Mouse (Mus musculus) liver, embryonic 11.5 days (tissue): ENCODE results near the gene Hdac4. TPM values are rescaled to one million over a fixed set of nuclear protein-coding genes. Genes with fewer than 3 reads are reported as not detected.

Source experiments
- ATAC-seq: fragments of 200-750 bp; cut with Nextera tagmentation; replicated peaks from 2 replicates; pipeline ENCODE4 v1.8.0; 2017; ENCODE audit warnings: moderate number of reproducible peaks, mild to moderate bottlenecking, moderate TSS enrichment, moderate library complexity; ENCODE audit not compliant: low FRiP score
- DNase-seq: peaks from one replicate; pipeline ENCODE4 v3.0.0-alpha.2; 2017; ENCODE audit warnings: low spot score
- H3K27ac ChIP-seq: fragments of 300-500 bp; sonication (generic); 2 replicates; pipeline ENCODE4 v1.5.1; 2014; ENCODE audit warnings: mild to moderate bottlenecking, low read depth, low read length, control low read depth
- H3K27me3 ChIP-seq: fragments of 300-500 bp; sonication (generic); replicated peaks from 2 replicates; pipeline ENCODE4 v1.6.1; 2014; ENCODE audit warnings: low read length, mixed read lengths; ENCODE audit not compliant: control insufficient read depth, insufficient read depth
- H3K36me3 ChIP-seq: fragments of 300-500 bp; sonication (generic); 2 replicates; pipeline ENCODE4 v1.6.1; 2014; ENCODE audit warnings: mild to moderate bottlenecking, low read length, moderate library complexity, mixed read lengths; ENCODE audit not compliant: control insufficient read depth, insufficient read depth
- H3K4me1 ChIP-seq: fragments of 300-500 bp; sonication (generic); replicated peaks from 2 replicates; pipeline ENCODE4 v1.6.1; 2014; ENCODE audit warnings: low read length, mixed read lengths; ENCODE audit not compliant: control insufficient read depth, insufficient read depth
- H3K4me2 ChIP-seq: fragments of 300-500 bp; sonication (generic); 2 replicates; pipeline ENCODE4 v1.6.1; 2014; ENCODE audit warnings: mild to moderate bottlenecking, control low read depth, moderate library complexity
- H3K4me3 ChIP-seq: fragments of 300-500 bp; sonication (generic); 2 replicates; pipeline ENCODE4 v1.5.1; 2014; ENCODE audit warnings: low read depth, low read length, control low read depth
- H3K9ac ChIP-seq: fragments of 300-500 bp; sonication (generic); 2 replicates; pipeline ENCODE4 v1.6.1; 2014; ENCODE audit warnings: low read depth, low read length, control low read depth
- H3K9me3 ChIP-seq: fragments of 300-500 bp; sonication (generic); 2 replicates; pipeline ENCODE4 v1.6.1; 2016; ENCODE audit warnings: low read length, inconsistent platforms, mixed read lengths; ENCODE audit not compliant: control insufficient read depth
- WGBS: fragments of 180-500 bp; shearing (Covaris S2); extraction: QIAGEN DNeasy Blood & Tissue Kit; methylation state at CpG from one replicate; pipeline ENCODE4 v1.1.7; 2014; 5-methylcytosine and 5-hydroxymethylcytosine counted together
- polyA plus RNA-seq: library from polyadenylated mRNA; unstranded; fragments of >200 nt; fragmentation: Nextera tagmentation; extraction: Ambion mirVana; gene quantifications from 2 replicates; pipeline ENCODE4 v1.2.1, GENCODE M21; 2014

Hdac4 gene
- polyA plus RNA-seq, 1 experiment from 2014 or later: 12.0 TPM

DNA sequence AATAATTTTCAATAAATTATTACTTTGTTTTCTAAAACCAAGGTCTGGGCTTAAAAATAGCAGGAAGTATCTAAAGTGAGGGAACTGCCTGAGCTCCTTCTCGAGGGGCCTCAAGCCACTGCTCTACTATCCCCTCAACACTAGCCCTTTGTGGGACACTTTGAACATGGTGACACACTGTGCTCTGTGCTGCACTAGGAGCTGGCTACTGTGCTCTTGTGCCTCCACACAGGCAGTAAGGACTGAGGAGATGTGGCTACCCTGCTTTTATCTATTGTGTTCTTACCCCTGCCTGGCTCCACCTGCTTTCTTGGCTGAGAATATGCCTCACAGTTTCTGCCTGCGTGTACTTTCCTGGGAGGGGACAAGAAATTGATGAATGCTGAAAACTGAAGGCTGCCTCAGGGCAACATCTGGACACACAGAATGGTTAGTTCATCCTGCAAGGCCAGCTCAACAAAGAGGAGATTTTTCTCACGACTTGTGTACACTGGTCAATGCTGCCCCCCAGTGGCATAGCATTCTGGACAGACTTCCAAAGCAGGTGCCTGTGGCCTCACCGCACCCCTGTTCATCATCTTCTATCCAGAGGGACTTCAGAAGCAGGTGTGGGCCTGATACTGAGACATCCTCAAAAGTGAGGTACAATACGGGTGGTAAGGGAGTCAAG lies 226.7 kb downstream of the Hdac4 start:
- no peak overlapping the region for H3K4me2 ChIP-seq
- no peak for ATAC-seq
- H3K27me3 ChIP-seq: no peaks in the 10 kb centered on the region
- no peaks in the 10 kb centered on the region for H3K9me3 ChIP-seq
- no peak overlapping the region for H3K27ac ChIP-seq
- no peak overlapping the region for H3K9ac ChIP-seq
- H3K4me3 ChIP-seq: no peak overlapping the region
- no peaks in the 10 kb centered on the region for H3K4me1 ChIP-seq
- WGBS: 71% methylated on average over 5 of the region's 5 CpGs
- H3K36me3 ChIP-seq: peaks cover 14% of the 10 kb centered on the region
- DNase-seq: no peak

- Histone ChIP-seq H3K36me3 (peaks cover 9% of the 10 kb centered on the region), H3K27me3 (no peaks in the 10 kb centered on the region), H3K9ac (no peak overlapping the region), H3K9me3 (no peaks in the 10 kb centered on the region), H3K27ac (no peak overlapping the region), H3K4me2 (no peak overlapping the region), H3K4me3 (no peak overlapping the region), H3K4me1 (no peaks in the 10 kb centered on the region)
- 87% methylated on average over 1 of the region's 1 CpGs for WGBS
- ATAC-seq: no peak
- no peak for DNase-seq
Measured at GRCm38 (mm10) chr1:91967041-91967440, 228.5 kb downstream of the Hdac4 start.

- no peaks in the 10 kb centered on the region for H3K9me3 ChIP-seq
- no peaks in the 10 kb centered on the region for H3K27me3 ChIP-seq
- DNase-seq: no peak
- H3K4me1 ChIP-seq: no peaks in the 10 kb centered on the region
- WGBS: 81% methylated on average over 9 of the region's 9 CpGs
- H3K4me2 ChIP-seq: no peak overlapping the region
- H3K4me3 ChIP-seq: no peak overlapping the region
- H3K9ac ChIP-seq: no peak overlapping the region
- ATAC-seq: no peak
- H3K36me3 ChIP-seq: peaks cover 7% of the 10 kb centered on the region
- H3K27ac ChIP-seq: no peak overlapping the region
Measured at GRCm38 (mm10) chr1:91964486-91965335, 230.8 kb downstream of the Hdac4 start.

DNA sequence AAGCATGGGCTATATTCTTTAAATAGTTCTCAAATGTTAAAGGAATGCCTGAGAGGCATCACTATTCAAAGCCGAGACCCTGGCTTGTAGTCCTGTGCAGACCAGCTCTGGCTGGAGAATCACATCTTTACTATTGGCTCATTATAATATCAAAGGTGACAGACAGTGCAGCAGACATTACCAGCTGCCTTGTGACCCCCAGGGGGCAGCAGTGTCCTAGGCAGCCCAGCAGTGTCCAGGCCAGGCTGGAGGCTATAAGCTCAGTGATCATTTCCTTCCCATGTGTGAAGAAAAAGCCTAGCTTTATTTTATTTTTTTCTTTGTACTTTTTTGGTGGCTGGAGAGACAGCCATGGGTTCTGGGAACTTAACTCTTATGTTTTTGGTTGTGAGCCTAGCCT lies 233.2 kb downstream of the Hdac4 start:
- H3K4me1 ChIP-seq: no peaks in the 10 kb centered on the region
- WGBS: 69% methylated on average over 1 of the region's 1 CpGs
- DNase-seq (peak; percentile 41), ATAC-seq (no peak)
- H3K36me3 ChIP-seq: peaks cover 2% of the 10 kb centered on the region
- no peaks in the 10 kb centered on the region for H3K27me3 ChIP-seq
- no peak overlapping the region for H3K9ac ChIP-seq
- no peak overlapping the region for H3K4me3 ChIP-seq
- no peak overlapping the region for H3K27ac ChIP-seq
- no peaks in the 10 kb centered on the region for H3K9me3 ChIP-seq
- no peak overlapping the region for H3K4me2 ChIP-seq

DNA sequence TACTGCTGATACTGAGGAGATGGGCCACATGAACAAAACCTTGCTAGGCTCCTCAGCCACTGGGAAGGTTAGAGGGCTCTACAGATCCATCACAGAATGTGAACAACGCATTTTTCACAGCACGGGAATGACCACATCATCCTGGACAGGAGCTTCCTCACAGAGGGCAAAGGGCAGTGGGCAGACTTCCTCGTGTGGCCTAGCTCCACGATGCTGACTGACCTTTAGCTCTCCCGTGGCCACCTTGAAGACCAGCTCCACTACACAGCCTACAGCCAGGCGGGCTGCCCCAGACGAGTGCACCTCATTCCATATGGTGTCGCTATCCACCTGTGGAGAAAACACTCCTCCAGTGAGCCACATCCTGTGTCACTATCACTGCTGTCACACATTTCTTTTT lies 234.3 kb downstream of the Hdac4 start:
- DNase-seq (no peak), ATAC-seq (no peak)
- Histone ChIP-seq H3K4me2 (no peak overlapping the region), H3K36me3 (peaks cover 2% of the 10 kb centered on the region), H3K9me3 (no peaks in the 10 kb centered on the region), H3K4me3 (no peak overlapping the region), H3K4me1 (no peaks in the 10 kb centered on the region), H3K27me3 (no peaks in the 10 kb centered on the region), H3K27ac (no peak overlapping the region), H3K9ac (no peak overlapping the region)
- WGBS: 67% methylated on average over 8 of the region's 8 CpGs

- Histone ChIP-seq H3K27ac (no peak overlapping the region), H3K4me1 (no peaks in the 10 kb centered on the region), H3K36me3 (peaks cover 2% of the 10 kb centered on the region), H3K9ac (no peak overlapping the region), H3K4me2 (no peak overlapping the region), H3K9me3 (no peaks in the 10 kb centered on the region), H3K27me3 (no peaks in the 10 kb centered on the region), H3K4me3 (no peak overlapping the region)
- ATAC-seq (no peak), DNase-seq (no peak)
- WGBS: 89% methylated on average over 3 of the region's 3 CpGs
Measured at GRCm38 (mm10) chr1:91959891-91960290, 235.6 kb downstream of the Hdac4 start.

- no peaks in the 10 kb centered on the region for H3K4me1 ChIP-seq
- H3K36me3 ChIP-seq: no peaks in the 10 kb centered on the region; the same call in 1 of the 2 replicates
- no peak overlapping the region for H3K4me2 ChIP-seq
- no peak overlapping the region for H3K27ac ChIP-seq
- no peak overlapping the region for H3K4me3 ChIP-seq
- no peaks in the 10 kb centered on the region for H3K27me3 ChIP-seq
- H3K9ac ChIP-seq: no peak overlapping the region
- no peaks in the 10 kb centered on the region for H3K9me3 ChIP-seq
- 83% methylated on average over 5 of the region's 5 CpGs for WGBS
- DNase-seq: no peak
- ATAC-seq: no peak
Measured at GRCm38 (mm10) chr1:91959044-91959443, 236.5 kb downstream of the Hdac4 start.

GRCm38 (mm10) chr1:91956229-91956628 lies 239.3 kb downstream of the Hdac4 start:
- no peaks in the 10 kb centered on the region for H3K27me3 ChIP-seq
- ATAC-seq (no peak), DNase-seq (no peak)
- no peak overlapping the region for H3K27ac ChIP-seq
- no peak overlapping the region for H3K4me3 ChIP-seq
- no peaks in the 10 kb centered on the region for H3K9me3 ChIP-seq
- no peaks in the 10 kb centered on the region for H3K4me1 ChIP-seq
- no peak overlapping the region for H3K4me2 ChIP-seq
- H3K36me3 ChIP-seq: no peaks in the 10 kb centered on the region; the same call in 1 of the 2 replicates
- WGBS: 80% methylated on average over 4 of the region's 4 CpGs
- no peak overlapping the region for H3K9ac ChIP-seq

- Histone ChIP-seq H3K36me3 (no peaks in the 10 kb centered on the region; the same call in 1 of the 2 replicates), H3K9ac (no peak overlapping the region), H3K27ac (no peak overlapping the region), H3K4me1 (no peaks in the 10 kb centered on the region), H3K9me3 (no peaks in the 10 kb centered on the region), H3K4me2 (no peak overlapping the region), H3K4me3 (no peak overlapping the region), H3K27me3 (no peaks in the 10 kb centered on the region)
- WGBS: 92% methylated on average over 5 of the region's 5 CpGs
- no peak for DNase-seq
- no peak for ATAC-seq
Measured at GRCm38 (mm10) chr1:91954954-91955353, 240.5 kb downstream of the Hdac4 start.
